Mouse (Mus musculus) kidney, adult 2 months (tissue): ENCODE results near the gene Tas1r1.

Source experiments
- CTCF ChIP-seq: fragments of 200-500 bp; conservative IDR thresholded peaks from 2 replicates; pipeline ENCODE4 v1.5.1; 2011; ENCODE audit warnings: low read depth, mild to moderate bottlenecking, control low read depth, low read length, moderate library complexity, mixed read lengths; ENCODE audit not compliant: insufficient read depth, insufficient read length
- POLR2A ChIP-seq: fragments of 200-500 bp; IDR thresholded peaks from one replicate; pipeline ENCODE4 v1.6.1; 2011; ENCODE audit warnings: low read depth, low read length, control low read depth

- TF ChIP-seq POLR2A (no peak), CTCF (no peak)
Observed at GRCm38 (mm10) chr4:152019073-152019472, 19.3 kb downstream of the Tas1r1 start.
